Mouse (Mus musculus) brain, embryonic 18.5 days (tissue): ENCODE measurements around the gene Tmtc1.

ENCODE experiments used
- DNase-seq: peaks from one replicate; pipeline ENCODE4 v3.0.0-alpha.2; 2012; ENCODE audit warnings: low read depth, low spot score

The Tmtc1 gene

DNA sequence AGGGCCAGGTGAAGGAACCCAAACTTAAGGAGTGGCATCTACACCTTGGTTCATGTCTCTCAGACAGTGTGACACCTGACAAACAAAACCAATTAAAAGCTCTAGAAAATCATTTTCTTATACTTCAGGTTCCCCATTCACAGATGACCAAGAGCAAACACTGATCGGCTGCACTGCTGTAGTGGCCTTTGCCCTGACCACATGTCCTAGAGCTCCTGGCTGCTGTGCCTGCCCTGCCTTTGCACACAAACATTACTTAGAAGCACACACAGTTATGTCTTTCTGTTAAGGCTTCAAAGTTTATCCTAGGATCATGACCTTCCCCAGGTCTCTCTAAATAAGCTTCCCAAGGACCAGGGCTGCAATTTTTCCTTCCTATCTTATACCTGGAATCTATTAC is 199.4 kb downstream of the Tmtc1 start:
- DNase-seq = no peak

DNA sequence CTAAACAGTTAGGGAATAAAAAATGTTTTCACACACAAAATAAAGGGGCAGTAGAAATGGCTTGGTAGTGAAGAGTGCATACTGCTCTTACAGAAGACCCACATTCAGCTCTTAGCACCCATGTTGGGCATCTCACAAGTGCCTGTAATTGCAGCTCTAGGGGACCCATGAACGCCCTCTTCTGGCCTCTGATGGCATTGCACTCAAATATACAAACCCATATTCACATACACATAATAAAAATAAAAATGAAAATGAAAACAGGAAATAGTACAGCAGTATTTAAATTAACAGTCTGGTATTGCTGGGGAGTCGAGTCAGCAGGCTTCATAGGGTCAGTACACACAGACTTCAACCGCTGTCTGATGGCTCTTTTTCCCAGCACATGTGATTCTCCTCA is 201.9 kb downstream of the Tmtc1 start:
- DNase-seq = no peak

DNA sequence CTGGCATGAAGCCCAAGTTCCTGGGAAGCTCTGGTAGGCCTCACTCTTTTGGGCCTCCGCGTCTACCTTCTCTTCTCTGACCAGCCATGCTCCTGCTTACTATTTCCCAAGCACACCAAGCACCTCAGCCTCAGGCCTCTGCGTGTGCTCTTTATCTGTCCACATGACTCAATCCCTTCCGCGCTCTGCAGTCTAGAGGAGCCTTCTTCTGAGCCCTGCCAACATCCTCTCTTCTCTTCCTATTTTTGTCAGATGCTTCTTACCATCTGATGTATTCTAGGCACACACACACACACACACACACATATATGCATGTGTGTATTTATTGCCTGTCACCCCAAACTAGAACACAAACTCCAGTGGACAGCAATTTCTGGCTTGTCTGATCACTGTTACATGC is 202.5 kb downstream of the Tmtc1 start:
- no peak for DNase-seq

DNA sequence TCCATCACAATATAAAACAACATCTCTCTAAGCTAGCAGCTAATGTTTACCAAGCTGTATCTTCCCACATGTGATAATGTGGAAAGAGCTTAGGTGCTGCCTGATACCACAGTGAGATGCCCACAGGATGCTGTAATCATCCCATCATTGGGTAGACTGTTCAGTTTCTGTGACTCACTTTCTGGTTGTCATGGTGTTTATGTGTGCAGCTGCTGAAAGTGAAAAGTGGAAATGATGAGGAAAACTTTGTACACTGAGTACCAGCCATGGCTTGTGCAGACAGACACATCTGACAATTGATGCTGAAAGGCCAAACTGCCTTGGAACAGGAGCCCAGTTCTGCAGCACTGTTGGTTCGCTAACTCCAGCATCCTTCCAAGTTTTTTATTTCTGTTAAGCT is 204.9 kb downstream of the Tmtc1 start:
- DNase-seq = no peak

DNA sequence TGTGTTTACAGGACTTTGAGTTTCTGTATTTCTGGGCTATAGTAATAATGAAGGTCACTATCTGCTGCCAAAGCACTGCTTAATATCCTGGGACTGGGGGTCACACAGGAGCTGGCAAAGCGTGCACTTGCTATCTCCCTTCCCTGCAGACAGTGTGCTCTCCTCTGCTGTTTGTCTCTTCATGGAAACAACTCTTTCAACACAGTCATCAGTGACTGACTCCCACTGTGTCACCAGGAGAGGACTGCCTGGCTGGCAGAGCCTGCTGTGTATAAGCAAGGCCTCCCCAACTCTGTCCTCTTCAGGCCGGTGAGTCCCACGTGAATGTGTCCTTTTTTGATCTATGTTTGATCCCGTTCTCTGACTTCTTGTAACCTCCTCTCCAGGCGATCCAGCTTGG is 206.7 kb downstream of the Tmtc1 start:
- no peak for DNase-seq

DNA sequence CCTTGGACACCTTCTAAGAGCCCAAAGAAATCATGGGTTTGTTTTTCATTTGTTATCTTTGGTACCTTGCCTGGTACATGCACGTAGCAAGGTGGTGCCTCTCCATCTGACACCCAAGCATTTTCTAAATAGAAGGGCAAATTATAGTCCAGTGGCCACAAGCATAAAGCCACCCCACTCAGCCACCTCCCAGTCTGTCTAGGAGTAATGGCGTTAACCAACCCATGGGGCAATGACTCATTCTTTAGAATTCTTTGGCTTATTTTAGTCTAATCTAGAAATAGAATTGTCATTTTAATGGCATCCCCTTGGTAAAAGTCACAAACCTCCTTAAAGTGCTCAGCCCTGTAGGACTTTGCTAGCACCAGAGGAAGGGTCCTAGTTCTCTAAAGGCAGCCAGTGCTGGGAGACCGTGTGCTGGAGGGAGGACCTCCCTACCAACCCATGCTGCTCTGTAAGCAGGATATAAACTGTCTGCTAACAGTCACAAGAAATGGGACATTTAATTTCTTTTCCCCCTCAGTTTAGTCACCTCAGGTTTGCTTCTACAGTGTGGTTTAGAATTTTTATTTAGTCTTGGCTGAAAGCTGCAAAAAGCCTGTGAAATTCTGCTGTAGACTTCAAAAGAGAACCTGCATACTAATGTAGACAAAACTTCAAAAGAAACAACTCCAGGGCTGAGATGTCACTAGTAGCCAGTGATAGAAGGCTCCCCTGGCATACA is 209.9 kb downstream of the Tmtc1 start:
- DNase-seq = no peak

DNA sequence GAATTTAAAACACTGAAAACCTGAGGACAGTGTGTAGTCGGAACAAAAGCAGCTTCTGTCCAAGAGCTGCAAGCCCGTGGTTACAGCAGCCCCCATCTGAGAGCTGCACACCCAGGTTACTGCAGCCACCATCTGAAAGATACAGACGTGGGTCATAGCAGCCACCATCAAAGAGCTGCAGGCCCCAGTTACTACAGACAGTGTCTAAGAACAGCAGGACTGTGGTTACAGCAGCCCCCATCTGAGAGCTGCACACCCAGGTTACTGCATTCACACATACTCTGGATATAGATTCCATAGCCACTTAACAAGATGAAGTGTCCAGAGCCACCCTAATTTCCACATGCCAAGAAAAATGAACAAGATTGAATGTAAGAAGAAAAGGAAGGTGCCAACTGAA is 216.6 kb downstream of the Tmtc1 start:
- no peak for DNase-seq

DNA sequence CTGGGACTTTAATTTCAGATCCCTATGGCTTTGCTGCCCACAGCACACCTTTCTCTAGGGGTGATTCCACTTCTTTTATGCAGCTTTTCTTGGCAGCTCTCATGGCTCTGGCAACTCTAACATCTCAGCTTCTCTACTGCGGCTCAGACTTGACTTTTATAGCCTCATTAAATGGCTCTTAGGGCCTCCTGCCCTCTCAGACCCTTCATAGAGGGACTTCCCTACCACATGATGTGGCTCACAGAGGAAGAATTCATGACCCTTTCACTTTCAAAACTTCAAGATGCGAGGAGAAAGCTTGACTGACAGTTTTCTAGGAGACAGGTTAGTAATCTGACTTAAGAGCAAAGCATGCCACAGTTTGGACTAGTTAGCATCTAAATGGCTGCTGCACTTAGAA is 221.5 kb downstream of the Tmtc1 start:
- no peak for DNase-seq

DNA sequence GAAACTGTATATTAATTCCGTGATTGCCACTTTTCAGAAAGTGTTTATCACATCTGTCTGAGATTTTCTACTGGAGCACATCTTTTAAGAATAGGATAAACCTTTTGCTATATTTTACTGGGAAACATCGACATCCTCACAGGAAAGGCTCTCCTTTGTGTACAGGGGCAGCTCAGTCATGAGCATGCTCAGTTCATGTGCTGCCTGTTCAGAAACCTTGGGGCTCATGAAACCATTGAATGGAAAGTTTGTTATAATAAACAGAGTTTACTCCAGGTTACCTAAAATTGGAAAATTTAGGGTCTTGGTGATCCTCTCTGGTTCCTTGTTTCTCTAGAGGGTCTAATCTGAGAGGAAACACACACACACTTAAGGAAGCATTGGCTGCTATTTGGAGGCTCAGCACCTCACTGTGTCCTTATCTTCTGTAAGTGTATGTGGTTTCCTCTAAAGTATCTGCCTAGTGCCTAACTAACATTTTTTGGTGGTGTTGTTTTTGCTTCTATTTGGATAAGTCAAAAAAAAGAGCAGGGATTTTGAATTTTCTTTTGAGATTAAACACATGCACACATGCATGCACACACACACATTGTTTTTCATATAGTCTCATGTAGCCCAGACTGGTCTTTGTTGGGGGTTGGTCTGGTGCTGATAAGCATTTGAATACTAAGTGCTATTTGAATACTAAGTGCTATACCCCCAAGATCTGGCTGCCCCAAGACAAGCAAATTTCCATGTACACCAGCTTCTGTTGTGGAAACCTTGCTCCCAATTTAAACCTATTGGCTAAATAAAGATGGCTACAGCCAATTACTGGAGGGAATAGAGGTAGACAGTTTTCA is 225.7 kb downstream of the Tmtc1 start:
- DNase-seq = no peak

DNA sequence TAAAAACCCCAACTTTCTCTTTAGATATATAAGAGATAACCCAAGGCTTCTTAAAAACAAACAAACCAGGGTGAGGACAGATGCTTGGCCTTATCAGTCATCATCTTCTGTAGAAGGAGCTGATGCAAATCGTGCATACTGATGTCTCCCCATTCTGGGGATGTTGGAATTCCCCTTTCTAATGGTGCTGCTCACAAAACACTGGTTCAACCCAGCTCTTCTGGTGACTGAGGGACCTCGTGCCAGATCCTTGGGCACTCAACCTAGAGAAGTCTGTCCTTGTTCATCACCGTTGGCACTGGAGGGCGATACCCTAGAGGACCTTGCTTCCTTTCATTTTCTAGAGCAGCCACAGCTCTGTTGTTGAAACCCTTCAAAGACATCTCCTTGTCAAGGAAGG is 227.4 kb downstream of the Tmtc1 start:
- no peak for DNase-seq

DNA sequence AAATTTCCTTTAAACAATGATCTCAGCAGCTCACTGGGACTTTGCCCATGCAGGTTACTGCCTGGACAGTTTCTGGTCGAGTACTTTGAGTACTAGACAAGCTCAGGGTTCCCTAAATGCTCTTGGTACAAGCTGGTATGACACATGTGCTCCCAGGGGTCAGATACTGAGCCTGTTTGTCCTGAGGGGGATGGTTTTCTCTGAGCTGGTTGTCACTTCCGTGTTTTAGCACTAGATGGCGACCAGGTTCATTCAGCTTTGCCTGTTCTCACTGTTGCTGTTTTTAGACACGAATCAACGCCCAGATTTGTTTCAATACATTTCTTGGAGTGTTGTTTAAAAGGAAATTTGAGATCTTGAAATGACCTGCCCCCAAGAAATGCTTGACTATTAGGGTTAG is 229.4 kb downstream of the Tmtc1 start:
- DNase-seq = peak; percentile 20

DNA sequence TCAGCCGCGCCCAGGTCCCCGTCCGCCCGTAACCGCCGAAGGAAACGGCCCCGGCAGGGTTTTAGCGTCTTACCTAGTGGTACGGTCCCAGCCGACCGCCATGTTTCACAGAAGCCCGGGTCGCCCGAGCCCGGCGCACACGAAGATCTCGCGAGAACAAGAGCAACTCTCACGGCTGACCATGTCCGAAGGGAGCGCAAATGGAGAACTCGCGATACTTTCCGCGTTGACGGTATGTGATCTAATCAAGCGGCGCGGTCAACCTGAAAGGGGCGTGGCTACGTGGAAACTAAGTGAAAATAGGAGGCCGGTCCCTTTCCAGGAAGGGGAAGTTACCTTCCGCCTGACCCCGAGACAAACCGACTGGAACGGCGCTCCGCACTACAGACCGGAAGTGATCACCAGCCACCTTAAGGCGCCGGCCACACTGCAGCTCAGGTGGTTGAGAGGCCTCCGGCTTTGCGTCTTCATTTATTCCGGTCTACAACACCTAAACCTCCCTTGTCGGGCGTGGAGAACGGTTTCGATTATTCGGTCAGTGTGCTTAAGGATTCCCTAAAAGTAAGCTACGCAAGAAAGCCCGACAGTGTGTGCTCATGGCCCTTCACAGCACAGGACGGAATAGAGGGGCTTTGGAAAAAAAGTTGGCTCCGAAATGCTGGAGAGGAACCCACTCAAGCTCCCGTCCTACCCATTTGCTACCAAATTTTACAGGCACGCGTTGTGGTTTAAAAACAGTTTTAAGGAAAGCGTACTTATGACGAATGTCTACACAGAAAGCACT is 232.1 kb downstream of the Tmtc1 start, which contains the start of gene Ergic2:
TSS of gene Ergic2 (minus strand) at position 478 of the 784 bp plus-strand sequence.
- peak; percentile 98 for DNase-seq

DNA sequence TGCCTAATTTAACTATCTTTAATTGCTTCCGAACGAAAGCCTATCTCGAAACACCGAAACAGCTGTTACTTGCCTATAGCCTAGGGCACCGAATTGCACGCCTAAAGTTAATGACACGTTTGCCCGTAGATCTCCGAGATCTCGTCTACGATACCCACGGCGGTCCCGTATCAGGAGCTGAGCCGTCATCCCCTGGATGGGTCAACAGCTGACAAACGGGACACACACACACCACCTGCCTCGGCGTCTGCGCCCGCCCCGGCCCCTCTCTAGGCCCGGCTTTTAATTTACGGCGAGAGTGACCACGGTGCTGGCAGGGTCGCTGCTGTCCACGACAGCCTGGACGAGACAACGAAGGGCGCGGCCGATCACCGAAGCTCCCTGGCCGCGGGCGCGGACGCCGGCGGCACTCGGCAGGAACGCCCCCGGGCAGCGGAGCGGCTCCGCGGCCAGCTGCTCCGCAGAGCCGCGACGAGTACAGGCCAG is 232.8 kb downstream of the Tmtc1 start:
- no peak for DNase-seq

DNA sequence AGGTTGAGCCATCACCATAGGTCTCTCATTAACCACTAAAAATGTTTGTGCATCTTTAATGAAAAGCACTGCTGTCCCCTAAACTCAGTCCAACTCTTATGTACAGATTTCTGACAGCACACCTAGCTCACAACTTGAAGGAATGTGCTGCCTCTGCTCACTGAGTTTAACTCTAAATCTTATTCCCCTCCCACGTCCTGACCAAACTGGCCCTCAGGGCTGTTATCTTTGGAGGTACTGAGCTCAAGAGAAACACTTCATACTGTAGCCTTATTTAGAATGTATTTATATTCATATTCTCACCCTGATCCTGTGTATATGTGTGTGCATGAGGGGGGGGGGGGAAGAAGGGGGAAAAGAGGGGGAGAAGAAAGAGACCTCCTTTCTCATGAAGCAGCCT is 236.7 kb downstream of the Tmtc1 start:
- no peak for DNase-seq

DNA sequence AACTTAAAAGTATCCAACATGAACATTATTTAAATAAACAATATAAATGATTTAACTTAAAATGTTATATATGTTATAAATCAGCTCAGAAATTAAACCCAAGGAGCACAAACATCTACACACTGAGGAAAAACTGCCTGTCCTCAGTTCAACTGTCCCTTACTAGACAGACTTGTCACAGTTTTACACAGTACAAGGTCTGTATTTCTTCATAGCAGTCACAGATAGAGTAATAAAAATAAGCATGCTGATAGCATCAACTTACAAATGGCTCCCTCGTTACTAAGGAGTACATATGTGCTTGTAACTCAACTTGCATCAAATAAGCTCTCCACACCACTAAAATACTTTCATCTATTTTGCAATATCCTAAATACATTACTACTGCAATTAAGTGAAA is 239.1 kb downstream of the Tmtc1 start:
- no peak for DNase-seq

DNA sequence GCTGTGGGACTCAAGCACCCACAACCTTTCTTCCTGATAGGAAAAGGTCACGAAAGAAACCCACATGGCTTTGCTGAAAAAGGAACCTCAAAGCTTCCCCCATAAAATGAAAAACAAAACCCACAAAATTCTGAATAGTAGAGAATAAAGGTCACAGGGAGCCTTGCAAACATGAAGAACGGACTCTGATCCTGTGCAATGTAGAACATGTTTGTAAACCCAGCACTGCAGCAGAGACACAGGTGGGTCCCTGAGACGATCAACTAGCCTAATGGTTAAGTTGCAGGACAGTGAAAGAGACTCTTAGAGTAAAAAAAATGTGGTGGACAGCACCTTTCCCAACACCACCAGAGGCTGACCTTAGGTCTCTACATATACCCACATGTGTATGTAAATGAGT is 244.5 kb downstream of the Tmtc1 start:
- DNase-seq = no peak

DNA sequence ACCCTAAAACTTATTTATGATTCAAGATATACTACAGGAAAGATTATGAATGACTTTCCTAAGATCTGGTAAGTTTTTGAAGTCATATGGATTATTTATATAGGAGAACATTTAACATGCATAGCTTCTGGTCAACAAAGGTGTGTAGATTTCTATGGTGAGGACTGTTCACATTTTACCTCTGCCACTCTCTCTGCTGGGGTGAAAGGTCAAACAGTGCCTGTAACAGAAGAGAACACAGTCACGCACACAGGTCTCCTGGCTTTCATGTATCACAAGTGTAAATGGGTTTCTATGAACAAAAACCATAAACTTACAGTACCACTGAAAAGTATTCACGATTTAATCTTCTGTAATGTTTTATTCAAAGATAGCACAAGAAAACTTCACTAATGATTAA is 245.0 kb downstream of the Tmtc1 start:
- no peak for DNase-seq

DNA sequence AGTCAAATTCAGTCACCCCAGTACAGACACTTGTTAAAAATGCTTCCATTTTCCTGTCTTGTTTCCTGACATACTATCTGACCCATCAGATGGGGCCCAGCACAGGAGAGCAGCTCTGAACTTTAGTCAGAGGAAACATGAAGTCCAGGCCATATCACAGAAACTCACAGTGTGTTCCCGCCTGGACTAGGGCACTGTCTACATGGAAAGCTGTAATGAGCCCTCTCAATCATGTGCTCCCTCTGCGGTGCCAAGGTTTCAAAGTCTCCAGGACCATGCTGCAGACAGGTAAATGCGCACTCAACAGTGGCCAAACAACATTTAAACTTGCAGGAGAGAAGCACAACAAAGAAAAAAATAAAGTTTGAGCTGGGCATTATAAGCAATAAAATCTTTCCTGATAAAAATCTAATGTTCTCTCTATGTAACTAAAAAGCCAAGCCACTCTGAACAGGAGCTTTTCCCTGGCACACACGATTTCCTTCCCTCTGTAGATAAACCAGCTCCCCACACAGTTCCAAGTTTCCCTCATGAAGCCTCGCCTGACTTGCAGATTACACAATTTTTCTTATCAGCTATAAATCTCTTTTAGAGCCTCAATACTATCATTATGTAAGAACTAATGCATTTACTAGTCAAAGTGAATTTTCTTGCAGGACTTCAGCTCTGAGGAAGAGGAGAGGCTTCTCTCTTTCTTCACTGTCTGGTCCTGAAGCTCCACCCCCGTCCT is 250.1 kb downstream of the Tmtc1 start:
- no peak for DNase-seq

DNA sequence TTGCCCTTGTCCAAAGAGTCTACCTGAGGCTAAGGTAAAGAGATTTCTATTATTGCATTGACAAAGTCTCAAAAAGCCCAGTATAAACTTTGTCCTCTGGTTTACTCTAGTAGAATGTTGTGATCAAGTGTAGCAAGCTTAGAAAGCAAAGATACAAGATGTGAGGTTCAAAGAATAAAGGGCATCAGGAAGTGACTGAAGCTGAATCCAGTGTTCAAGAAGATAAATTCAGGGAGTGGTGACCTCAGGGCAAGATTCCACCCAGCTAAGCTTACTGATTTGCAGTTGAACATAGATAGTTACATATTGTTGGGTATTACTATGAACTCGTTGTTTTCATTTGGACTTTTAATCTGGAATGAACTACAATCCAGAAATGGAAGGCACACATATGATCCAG is 258.5 kb downstream of the Tmtc1 start:
- DNase-seq = no peak
